Mouse (Mus musculus) neutrophil, adult 5-6 weeks (primary cell): ENCODE results near the gene Ccl12. TPM values are rescaled to one million over a fixed set of nuclear protein-coding genes. Genes with fewer than 3 reads are reported as not detected.

Experiments
- ATAC-seq: fragments of 151-379, 151-347 bp; 2 replicates; pipeline ENCODE4 v1.8.0; 2017; ENCODE audit warnings: mild to moderate bottlenecking, moderate TSS enrichment; ENCODE audit not compliant: insufficient number of reproducible peaks, poor library complexity, low FRiP score, severe bottlenecking; ENCODE audit errors: extremely low read depth
- total RNA-seq: library from RNA; stranded (forward); fragments of 200-1000 nt; gene quantifications from 2 replicates; pipeline ENCODE4 v1.2.3, GENCODE M21; 2017

Gene Ccl12
- total RNA-seq, 1 experiment from 2014 or later: not detected

DNA sequence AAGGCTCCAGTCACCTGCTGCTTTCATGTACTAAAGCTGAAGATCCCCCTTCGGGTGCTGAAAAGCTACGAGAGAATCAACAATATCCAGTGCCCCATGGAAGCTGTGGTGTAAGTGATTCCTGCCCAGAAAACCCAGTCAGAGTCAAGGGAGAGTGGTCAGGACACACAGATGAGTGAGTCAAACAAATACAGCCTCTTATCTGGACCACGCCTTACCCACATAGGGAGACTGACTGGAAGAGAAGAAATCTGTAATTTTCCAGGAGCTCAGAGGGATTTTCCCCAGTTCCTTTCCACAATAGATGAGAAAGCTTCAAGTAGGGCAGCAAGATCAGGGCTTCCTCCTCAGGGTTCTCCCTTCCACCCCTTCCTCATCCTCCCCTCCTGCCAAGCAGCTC is 14.4 kb downstream of the Ccl12 start:
- no peak for ATAC-seq

DNA sequence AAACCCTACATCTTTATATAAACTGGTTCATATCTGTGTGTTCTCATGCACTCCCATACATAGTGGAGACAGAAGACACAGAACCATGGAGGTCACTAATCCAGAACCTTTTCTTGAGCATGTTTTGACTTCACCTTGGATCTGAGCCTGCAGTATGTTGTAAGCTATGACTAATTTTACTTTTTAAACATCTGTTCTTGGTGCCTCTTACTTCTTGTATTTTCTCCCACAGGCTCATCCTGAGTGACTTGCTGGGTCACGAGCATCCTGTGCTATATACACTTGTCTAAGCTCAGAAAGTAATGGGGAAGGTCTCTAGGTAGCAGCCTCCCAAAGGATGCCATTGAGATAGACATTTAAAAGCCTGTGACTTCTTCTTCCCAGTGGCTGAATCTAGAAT is 31.3 kb downstream of the Ccl12 start:
- ATAC-seq: no peak

DNA sequence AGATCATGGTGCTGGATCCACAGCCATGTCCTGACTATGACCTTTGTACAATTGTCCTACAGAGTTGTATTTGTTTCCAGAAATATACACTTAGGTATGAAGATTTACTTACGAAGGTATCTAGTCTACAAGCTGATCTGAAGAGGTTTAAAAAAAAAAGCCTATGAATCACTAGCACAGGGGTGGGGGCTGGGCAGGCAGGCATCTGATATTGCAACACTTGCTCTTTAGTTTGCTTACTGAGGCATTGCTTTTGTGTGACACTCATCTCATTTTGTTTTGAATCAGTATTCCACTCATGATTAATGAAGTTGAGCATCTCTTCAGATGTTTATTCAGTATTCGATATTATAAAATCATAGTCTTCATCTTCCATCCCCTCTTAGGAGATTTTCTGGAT is 34.6 kb downstream of the Ccl12 start:
- no peak for ATAC-seq

DNA sequence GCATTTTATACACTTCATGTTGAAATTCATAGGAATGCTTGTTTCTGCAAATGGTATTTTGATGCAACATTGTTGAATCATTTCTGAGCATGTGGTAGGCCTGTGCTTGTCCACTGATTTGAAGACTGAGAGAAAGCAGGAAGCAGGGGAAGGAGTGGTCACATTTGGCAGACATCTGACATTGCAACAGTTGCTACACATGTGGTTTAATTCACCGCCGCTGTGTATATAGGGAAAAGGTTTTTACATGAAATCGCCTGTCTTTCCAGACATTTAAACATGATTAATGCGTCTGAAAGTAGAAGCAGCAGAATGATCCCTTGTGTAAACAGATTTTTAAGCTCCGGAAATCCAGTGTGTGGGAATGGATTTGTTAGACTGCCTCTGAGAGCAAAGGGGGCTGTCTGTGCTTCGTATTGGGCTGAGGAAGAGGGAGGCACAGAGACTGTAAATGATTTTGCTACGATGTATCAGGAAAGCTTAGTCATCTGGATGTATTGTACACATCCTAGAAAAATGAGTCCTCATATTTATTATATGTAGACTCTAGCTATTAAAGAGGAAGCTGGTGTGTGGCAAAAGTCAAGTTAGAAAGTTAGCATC is 37.9 kb downstream of the Ccl12 start:
- ATAC-seq: no peak

Other genes with a start within 250 kb of the Ccl12 start
- not detected in 2 replicates for gene 5530401A14Rik, start 241.2 kb upstream of the Ccl12 start, total RNA-seq
- not detected in 2 replicates for gene Asic2, start 133.4 kb upstream of the Ccl12 start, total RNA-seq
- 0.58 TPM in 1 of 2 replicates, not detected in the other for gene Ccl2, start 66.3 kb upstream of the Ccl12 start, total RNA-seq
- gene Gm17268, start 63.3 kb upstream of the Ccl12 start, total RNA-seq: not detected in 2 replicates
- not detected in 2 replicates for gene Ccl7, start 56.1 kb upstream of the Ccl12 start, total RNA-seq
- not detected in 2 replicates for gene Ccl11, start 44.0 kb upstream of the Ccl12 start, total RNA-seq
- not detected in 2 replicates for gene Ccl8, start 13.3 kb downstream of the Ccl12 start, total RNA-seq
- gene Ccl1, start 203.8 kb downstream of the Ccl12 start, total RNA-seq: not detected in 2 replicates